ENCODE assay signal across 8 mouse cellular contexts in the genomic region with DNA sequence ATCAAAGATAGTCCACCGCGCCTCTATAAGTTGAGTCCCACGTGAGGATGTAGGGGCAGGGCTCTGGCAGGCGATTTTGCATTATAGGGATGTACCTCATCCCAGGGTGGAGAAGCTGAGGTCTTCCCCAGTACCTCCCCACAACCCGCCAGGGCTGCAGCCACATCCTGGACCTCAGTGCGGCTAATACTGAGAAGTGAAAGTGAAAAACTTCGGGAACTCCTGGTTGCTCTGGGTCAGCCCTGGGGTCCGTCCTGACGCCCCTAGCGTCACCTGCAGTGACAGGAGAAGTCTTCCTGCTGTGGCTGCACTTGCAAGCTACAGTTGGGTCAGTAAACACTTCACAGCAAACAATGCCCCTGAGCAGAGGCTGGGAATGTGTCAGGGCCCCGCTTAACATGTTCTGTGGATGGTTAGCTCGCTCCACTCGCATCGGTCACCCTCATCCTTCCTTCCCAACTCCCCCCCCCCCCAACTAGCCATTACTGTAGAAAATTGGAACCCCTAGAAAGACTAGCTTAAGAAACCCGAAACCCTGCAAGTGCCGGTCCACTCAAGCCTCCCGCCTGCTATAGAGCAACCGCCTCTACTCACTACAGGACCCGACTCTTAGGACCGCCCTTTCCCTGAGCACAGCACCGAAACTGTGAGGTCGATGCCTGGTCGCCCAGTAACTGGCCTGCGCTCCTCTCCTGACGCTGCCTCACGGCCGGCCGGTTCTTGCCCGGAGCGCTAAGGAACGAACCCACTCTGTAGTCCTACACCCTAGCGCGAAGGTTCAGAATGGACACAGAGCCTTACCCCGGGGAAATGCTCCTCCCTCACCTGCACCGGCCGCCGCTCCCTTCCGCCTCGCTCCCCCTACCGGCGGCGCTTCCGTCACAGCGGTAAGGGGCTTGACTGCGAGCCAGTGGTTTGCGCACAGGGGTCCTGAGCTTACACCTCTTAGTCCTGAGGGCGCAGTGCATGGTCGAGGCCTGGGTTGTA. TPM values are rescaled to one million over a fixed set of nuclear protein-coding genes. Genes with fewer than 3 reads are reported as not detected.
DNase-seq lines count a peak whose midpoint lies in the region; TF ChIP-seq lines count a peak whose summit lies in the region.

A gene (minus strand): TSS at position 868 of the 987 bp plus-strand sequence.

- H3K79me2 ChIP-seq in C2C12 (ENCODE audit: control insufficient read depth, insufficient read depth): peaks cover 10% of the 10 kb centered on the region

- no peak within 1 kb of the TSS for H3K27ac ChIP-seq in embryonic fibroblast, embryonic 13.5 days (ENCODE audit: insufficient read depth, low read length)

- no peaks in the 10 kb centered on the region for H3K36me3 ChIP-seq in C2C12 (ENCODE audit: control insufficient read depth, insufficient read depth)

- TF ChIP-seq POLR2A in embryonic fibroblast, embryonic 13.5 days (IDR thresholded peaks at IDR 0.05; ENCODE audit: low read depth, low read length): no peak

- no peaks in the 10 kb centered on the region for H3K79me3 ChIP-seq in C2C12 (ENCODE audit: low read depth)

- no peak within 1 kb of the TSS for H3ac ChIP-seq in C2C12 (ENCODE audit: control insufficient read depth, insufficient read length, low read depth)

- DNase-seq in A20 (ENCODE audit: low read depth, low spot score): peak; percentile 79
- DNase-seq in kidney, postnatal 36 days: peak; percentile 29 to 67
- DNase-seq in naive thymus-derived CD4-positive, alpha-beta T cell, adult 2 months (ENCODE audit: low read depth): peak; percentile 73
- no peak for DNase-seq in urinary bladder, postnatal 4 days (ENCODE audit: low spot score in 2 of 2)
- no peak for DNase-seq in gastrocnemius, adult 18-20 months (ENCODE audit: low spot score)
- DNase-seq in left cerebral cortex, postnatal 25 days (ENCODE audit: low spot score in 2 of 2): no peak

- H3K4me3 ChIP-seq in C2C12 (ENCODE audit: insufficient read depth, poor library complexity, severe bottlenecking): no peak within 1 kb of the TSS
- H3K4me3 ChIP-seq in embryonic fibroblast, embryonic 13.5 days (ENCODE audit: insufficient read depth, low read length): no peak within 1 kb of the TSS; the same call in 1 of the 2 replicates

- no peak for TF ChIP-seq CTCF in C2C12 (IDR thresholded peaks at IDR 0.05; ENCODE audit: control insufficient read depth, insufficient read depth, insufficient read length)
- 0 out of 2 replicates have a peak, but pooled peaks have one; percentile 20 for TF ChIP-seq CTCF in embryonic fibroblast, embryonic 13.5 days (IDR thresholded peaks at IDR 0.05; ENCODE audit: borderline replicate concordance, insufficient read depth, low read length)

- intact Hi-C loops in left cerebral cortex, postnatal 25 days (cut with DNase I): no loop called here

- no peaks in the 10 kb centered on the region; the same call in 1 of the 2 replicates for H3K4me1 ChIP-seq in embryonic fibroblast, embryonic 13.5 days (ENCODE audit: control insufficient read depth, insufficient read depth, low read length)

- no peaks in the 10 kb centered on the region for H3K27me3 ChIP-seq in C2C12 (ENCODE audit: control insufficient read depth, insufficient read depth, insufficient read length)

TF ChIP-seq in C2C12, 6 proteins besides CTCF, POLR2A, EP300 and RAD21:
- TF ChIP-seq MYOD1 (IDR thresholded peaks at IDR 0.05; ENCODE audit: control insufficient read depth, insufficient read length, low read depth): no peak
- TF ChIP-seq USF1 (IDR thresholded peaks at IDR 0.05; ENCODE audit: low read depth): no peak
- TF ChIP-seq MAX (IDR thresholded peaks at IDR 0.05): no peak
- no peak for TF ChIP-seq MYOG (IDR thresholded peaks at IDR 0.05; ENCODE audit: control insufficient read depth, extremely low read depth, insufficient read length)
- TF ChIP-seq FOSL1 (IDR thresholded peaks at IDR 0.05; ENCODE audit: insufficient read depth, low read length, poor library complexity, severe bottlenecking): no peak
- TF ChIP-seq CEBPB (IDR thresholded peaks at IDR 0.05; ENCODE audit: low read depth): no peak
TF ChIP-seq in C2C12: peak in this region for 0.

RNA-seq across cellular contexts. Expression of the gene that starts here (rescaled TPM):
- polyA plus RNA-seq in C2C12 (2012; fragmentation: generic; extraction: Trizol): 12.1 TPM
- 2.8 and 3.3 TPM in 2 replicates for polyA plus RNA-seq in embryonic fibroblast, embryonic 13.5 days (2011; ENCODE audit: insufficient read length, low read depth, missing spikeins)
- total RNA-seq in gastrocnemius, adult 18-20 months (2021): 10 to 100 TPM in 1 of 2 experiments, 1 to 10 TPM in 1; 9.3 to 20.9 TPM
- 1 to 10 TPM in 1 of 2 experiments, under 1 TPM in 1; 0.96 to 1.5 TPM for total RNA-seq in left cerebral cortex, postnatal 25 days (2021)

Comparison
In these comparisons a context has a peak if more than half of its experiments do, and no peak if none do; other contexts are left out.
1. RNA of the gene that starts here (total RNA-seq): 9.3 to 20.9 TPM in gastrocnemius, adult 18-20 months; 0.96 to 1.5 TPM in left cerebral cortex, postnatal 25 days; every median in the first group is over 4 times any median in the second.
2. DNase-seq: peak in A20 (single experiment), kidney, postnatal 36 days (2 of 2) and naive thymus-derived CD4-positive, alpha-beta T cell, adult 2 months (single experiment); none in urinary bladder, postnatal 4 days (0 of 2), gastrocnemius, adult 18-20 months (single experiment) and left cerebral cortex, postnatal 25 days (0 of 2).